Mouse (Mus musculus) large intestine, adult 2 months (tissue): ENCODE measurements around the gene Isg15. TPM values are rescaled to one million over a fixed set of nuclear protein-coding genes. Genes with fewer than 3 reads are reported as not detected.

Source experiments
- DNase-seq: peaks from one replicate; pipeline ENCODE4 v3.0.0-alpha.2; 2012; ENCODE audit warnings: low read depth, low spot score
- WGBS: fragments of 180-500 bp; shearing (Covaris S2); methylation state at CpG from one replicate; pipeline ENCODE4 v1.1.7; 2018; 5-methylcytosine and 5-hydroxymethylcytosine counted together
- polyA plus RNA-seq: library from polyadenylated mRNA; depleted of rRNA; stranded (reverse); fragments of >200 nt; gene quantifications from 2 replicates; pipeline ENCODE4 v1.2.3, GENCODE M21; 2012

The Isg15 gene
- polyA plus RNA-seq, 1 experiment: 31.7 TPM

GRCm38 (mm10) chr4:156208872-156209271, 8.3 kb upstream of the Isg15 start:
- no peak for DNase-seq
- 90% methylated on average over 4 of the region's 4 CpGs for WGBS

GRCm38 (mm10) chr4:156203413-156204131, 3.0 kb upstream of the Isg15 start:
- WGBS: under 1% methylated on average over 49 of the region's 49 CpGs
- DNase-seq: no peak

- DNase-seq: no peak
- WGBS: under 1% methylated on average over 39 of the region's 39 CpGs
Observed at GRCm38 (mm10) chr4:156203001-156203412, 2.4 kb upstream of the Isg15 start, which contains the start of gene AW011738. Gene AW011738, plus strand, starts transcription at chr4:156203304.

GRCm38 (mm10) chr4:156202462-156202893, 1.9 kb upstream of the Isg15 start:
- WGBS: 52% methylated on average over 12 of the region's 12 CpGs
- DNase-seq: no peak

- under 1% methylated on average over 26 of the region's 26 CpGs for WGBS
- peak; percentile 62 for DNase-seq
Observed at GRCm38 (mm10) chr4:156197829-156198205, 2.8 kb downstream of the Isg15 start.

GRCm38 (mm10) chr4:156197131-156197828, 3.3 kb downstream of the Isg15 start, which contains the start of gene Agrn:
Gene Agrn, minus strand, starts transcription at chr4:156197488.
- under 1% methylated on average over 64 of the region's 88 CpGs for WGBS
- no peak for DNase-seq

GRCm38 (mm10) chr4:156195927-156196870, 4.4 kb downstream of the Isg15 start:
- 10% methylated on average over 35 of the region's 35 CpGs for WGBS
- no peak for DNase-seq

GRCm38 (mm10) chr4:156194346-156194745, 6.3 kb downstream of the Isg15 start:
- DNase-seq: no peak
- 88% methylated on average over 6 of the region's 6 CpGs for WGBS

GRCm38 (mm10) chr4:156193906-156194305, 6.7 kb downstream of the Isg15 start:
- DNase-seq: no peak
- 90% methylated on average over 5 of the region's 5 CpGs for WGBS

GRCm38 (mm10) chr4:156193200-156193590, 7.4 kb downstream of the Isg15 start:
- DNase-seq: no peak
- WGBS: 42% methylated on average over 2 of the region's 2 CpGs

- WGBS: 32% methylated on average over 8 of the region's 8 CpGs
- DNase-seq: peak; percentile 52
Observed at GRCm38 (mm10) chr4:156192421-156193199, 8.0 kb downstream of the Isg15 start.

GRCm38 (mm10) chr4:156188811-156189323, 11.8 kb downstream of the Isg15 start:
- no peak for DNase-seq

GRCm38 (mm10) chr4:156188162-156188810, 12.3 kb downstream of the Isg15 start:
- 90% methylated on average over 5 of the region's 5 CpGs for WGBS

More at GRCm38 (mm10) chr4:156188811-156189323, 11.8 kb downstream of the Isg15 start:
- WGBS: 47% methylated on average over 6 of the region's 6 CpGs

GRCm38 (mm10) chr4:156185950-156186850, 14.4 kb downstream of the Isg15 start:
- WGBS: 71% methylated on average over 31 of the region's 31 CpGs
- no peak for DNase-seq

More at GRCm38 (mm10) chr4:156188162-156188810, 12.3 kb downstream of the Isg15 start:
- no peak for DNase-seq

- 93% methylated on average over 13 of the region's 13 CpGs for WGBS
- DNase-seq: no peak
Observed at GRCm38 (mm10) chr4:156185456-156185949, 15.1 kb downstream of the Isg15 start.

- DNase-seq: no peak
- WGBS: 84% methylated on average over 7 of the region's 7 CpGs
Observed at GRCm38 (mm10) chr4:156184291-156184954, 16.2 kb downstream of the Isg15 start.

- WGBS: 82% methylated on average over 5 of the region's 5 CpGs
- no peak for DNase-seq
Observed at GRCm38 (mm10) chr4:156183747-156184146, 16.9 kb downstream of the Isg15 start.
